Mouse (Mus musculus) C2C12 (cell line): ENCODE data around the gene Plxna4. TPM values are rescaled to one million over a fixed set of nuclear protein-coding genes. Genes with fewer than 3 reads are reported as not detected.

ENCODE experiments used
- H3K27me3 ChIP-seq: one replicate; pipeline ENCODE4 v1.6.1; 2011; ENCODE audit not compliant: control insufficient read depth, insufficient read depth, insufficient read length
- H3K36me3 ChIP-seq: one replicate; pipeline ENCODE4 v1.6.1; 2011; ENCODE audit not compliant: control insufficient read depth, insufficient read depth
- H3K4me3 ChIP-seq: one replicate; pipeline ENCODE4 v1.5.1; 2011; ENCODE audit warnings: mild to moderate bottlenecking, control low read depth; ENCODE audit not compliant: poor library complexity, insufficient read depth, severe bottlenecking
- H3K79me2 ChIP-seq: one replicate; pipeline ENCODE4 v1.6.1; 2011; ENCODE audit not compliant: control insufficient read depth, insufficient read depth
- H3K79me3 ChIP-seq: one replicate; pipeline ENCODE4 v1.6.1; 2011; ENCODE audit warnings: low read depth, control low read depth
- H3ac ChIP-seq: one replicate; pipeline ENCODE3; 2011; ENCODE audit warnings: low read depth; ENCODE audit not compliant: control insufficient read depth, insufficient read length
- CEBPB ChIP-seq: IDR thresholded peaks from one replicate; pipeline ENCODE4 v1.6.1; 2011; ENCODE audit warnings: low read depth, mild to moderate bottlenecking, control low read depth, moderate library complexity
- CTCF ChIP-seq: IDR thresholded peaks from one replicate; pipeline ENCODE4 v1.5.1; 2011; ENCODE audit not compliant: control insufficient read depth, insufficient read depth, insufficient read length
- FOSL1 ChIP-seq: IDR thresholded peaks from one replicate; pipeline ENCODE4 v1.8.0; 2011; ENCODE audit warnings: mild to moderate bottlenecking, low read length; ENCODE audit not compliant: poor library complexity, insufficient read depth, severe bottlenecking
- MAX ChIP-seq: IDR thresholded peaks from one replicate; pipeline ENCODE4 v1.6.1; 2011; ENCODE audit warnings: mild to moderate bottlenecking, control low read depth
- MYOD1 ChIP-seq: IDR thresholded peaks from one replicate; pipeline ENCODE4 v1.6.1; 2011; ENCODE audit warnings: low read depth; ENCODE audit not compliant: control insufficient read depth, insufficient read length
- MYOG ChIP-seq: IDR thresholded peaks from one replicate; pipeline ENCODE4 v1.6.1; 2011; ENCODE audit not compliant: control insufficient read depth, insufficient read length; ENCODE audit errors: extremely low read depth
- USF1 ChIP-seq: IDR thresholded peaks from one replicate; pipeline ENCODE4 v1.6.1; 2011; ENCODE audit warnings: low read depth, mild to moderate bottlenecking, control low read depth, moderate library complexity
- polyA plus RNA-seq: library from polyadenylated mRNA; unstranded; fragments of >200 nt; fragmentation: generic; extraction: Trizol; gene quantifications from one replicate; pipeline ENCODE4 v1.2.1, GENCODE M21; 2012; ENCODE audit warnings: missing spikeins

The Plxna4 gene
- polyA plus RNA-seq, 1 experiment = 0.19 TPM

- Histone ChIP-seq H3K79me2 (no peaks in the 10 kb centered on the region), H3ac (no peak overlapping the region), H3K4me3 (no peak overlapping the region), H3K27me3 (peaks cover 8% of the 10 kb centered on the region), H3K79me3 (no peaks in the 10 kb centered on the region), H3K36me3 (no peaks in the 10 kb centered on the region)
- TF ChIP-seq USF1 = no peak
Measured at GRCm38 (mm10) chr6:32487121-32487520, 100.9 kb downstream of the Plxna4 start.

- Histone ChIP-seq H3K36me3 (no peaks in the 10 kb centered on the region), H3K4me3 (no peak overlapping the region), H3K79me3 (no peaks in the 10 kb centered on the region), H3ac (no peak overlapping the region), H3K79me2 (no peaks in the 10 kb centered on the region), H3K27me3 (peaks cover 13% of the 10 kb centered on the region)
- no peak for TF ChIP-seq CEBPB
Measured at GRCm38 (mm10) chr6:32482469-32482868, 105.5 kb downstream of the Plxna4 start.

GRCm38 (mm10) chr6:32480741-32481140, 107.3 kb downstream of the Plxna4 start:
- Histone ChIP-seq H3K79me2 (no peaks in the 10 kb centered on the region), H3K4me3 (no peak overlapping the region), H3K27me3 (peaks cover 13% of the 10 kb centered on the region), H3K36me3 (no peaks in the 10 kb centered on the region), H3ac (no peak overlapping the region), H3K79me3 (no peaks in the 10 kb centered on the region)
- TF ChIP-seq MYOD1 (no peak), MYOG (no peak), FOSL1 (no peak), CEBPB (no peak), CTCF (no peak)

GRCm38 (mm10) chr6:32479765-32480164, 108.2 kb downstream of the Plxna4 start:
- Histone ChIP-seq H3K27me3 (peaks cover 13% of the 10 kb centered on the region), H3ac (no peak overlapping the region), H3K79me3 (no peaks in the 10 kb centered on the region), H3K36me3 (no peaks in the 10 kb centered on the region), H3K4me3 (no peak overlapping the region), H3K79me2 (no peaks in the 10 kb centered on the region)
- TF ChIP-seq CTCF (no peak), CEBPB (no peak), MYOG (no peak), MYOD1 (no peak), FOSL1 (no peak), MAX (no peak), USF1 (no peak)

- peaks cover 13% of the 10 kb centered on the region for H3K27me3 ChIP-seq
- TF ChIP-seq MYOD1 (no peak), USF1 (no peak), CTCF (no peak), CEBPB (no peak), FOSL1 (no peak), MYOG (no peak), MAX (no peak)
- H3K4me3 ChIP-seq = no peak overlapping the region
- no peaks in the 10 kb centered on the region for H3K79me2 ChIP-seq
- no peaks in the 10 kb centered on the region for H3K36me3 ChIP-seq
- no peak overlapping the region for H3ac ChIP-seq
- H3K79me3 ChIP-seq = no peaks in the 10 kb centered on the region
Measured at GRCm38 (mm10) chr6:32479193-32479758, 108.7 kb downstream of the Plxna4 start.

GRCm38 (mm10) chr6:32475958-32476357, 112.0 kb downstream of the Plxna4 start:
- no peaks in the 10 kb centered on the region for H3K36me3 ChIP-seq
- H3K4me3 ChIP-seq = no peak overlapping the region
- TF ChIP-seq MYOG = no peak
- no peak for TF ChIP-seq MAX
- TF ChIP-seq MYOD1 = no peak
- no peak for TF ChIP-seq USF1
- TF ChIP-seq CTCF = no peak
- TF ChIP-seq CEBPB = no peak
- no peak for TF ChIP-seq FOSL1
- H3K27me3 ChIP-seq = peaks cover 5% of the 10 kb centered on the region
- no peaks in the 10 kb centered on the region for H3K79me3 ChIP-seq
- H3ac ChIP-seq = no peak overlapping the region
- no peaks in the 10 kb centered on the region for H3K79me2 ChIP-seq

- no peaks in the 10 kb centered on the region for H3K27me3 ChIP-seq
- no peak overlapping the region for H3ac ChIP-seq
- H3K79me2 ChIP-seq = no peaks in the 10 kb centered on the region
- H3K36me3 ChIP-seq = no peaks in the 10 kb centered on the region
- TF ChIP-seq USF1 = no peak
- TF ChIP-seq MYOD1 = no peak
- TF ChIP-seq CEBPB = no peak
- TF ChIP-seq MYOG = no peak
- no peak for TF ChIP-seq FOSL1
- TF ChIP-seq MAX = no peak
- no peak for TF ChIP-seq CTCF
- no peaks in the 10 kb centered on the region for H3K79me3 ChIP-seq
- no peak overlapping the region for H3K4me3 ChIP-seq
Measured at GRCm38 (mm10) chr6:32472062-32472461, 115.9 kb downstream of the Plxna4 start.
